Mouse (Mus musculus) activated CD4-positive, CD25-positive, alpha-beta regulatory T cell, adult 4 months (primary cell): ENCODE measurements around the gene Myh10. TPM values are rescaled to one million over a fixed set of nuclear protein-coding genes. Genes with fewer than 3 reads are reported as not detected.

ENCODE experiments used
- ATAC-seq: one replicate; pipeline ENCODE4 v1.8.0; 2017
- polyA plus RNA-seq, 2 experiments: library from polyadenylated mRNA; unstranded; fragments of 100-300 nt; shearing (Covaris generic); gene quantifications; one replicate each; pipeline ENCODE4 v1.2.1; 2017

Gene Myh10
- 1 to 10 TPM; 3.0 to 3.3 TPM for polyA plus RNA-seq

- peak; percentile 93 for ATAC-seq
These were observed at the start of gene Myh10 for GRCm38 (mm10) chr11:68691321-68692009. TSS of gene Myh10 (plus strand) at chr11:68691559.

GRCm38 (mm10) chr11:68644781-68645180 lies 46.6 kb upstream of the Myh10 start:
- ATAC-seq, result no peak

- no peak for ATAC-seq
These were observed 43.6 kb upstream of the Myh10 start for GRCm38 (mm10) chr11:68647808-68648207.

- no peak for ATAC-seq
These were observed 42.8 kb upstream of the Myh10 start for GRCm38 (mm10) chr11:68648385-68649148.

- ATAC-seq, result no peak
These were observed 39.8 kb upstream of the Myh10 start for GRCm38 (mm10) chr11:68651518-68651917.

GRCm38 (mm10) chr11:68655524-68655923 lies 35.8 kb upstream of the Myh10 start:
- ATAC-seq, result no peak

- ATAC-seq, result no peak
These were observed 34.3 kb upstream of the Myh10 start for GRCm38 (mm10) chr11:68656887-68657685.

- no peak for ATAC-seq
These were observed 33.5 kb upstream of the Myh10 start for GRCm38 (mm10) chr11:68657811-68658210.

- ATAC-seq, result no peak
These were observed 26.0 kb upstream of the Myh10 start for GRCm38 (mm10) chr11:68665331-68665730.

- ATAC-seq, result no peak
These were observed 25.1 kb upstream of the Myh10 start for GRCm38 (mm10) chr11:68666210-68666609.

- ATAC-seq, result no peak
These were observed 18.9 kb upstream of the Myh10 start for GRCm38 (mm10) chr11:68672270-68672970.

GRCm38 (mm10) chr11:68674071-68674470 lies 17.3 kb upstream of the Myh10 start:
- ATAC-seq, result no peak

- no peak for ATAC-seq
These were observed 16.7 kb upstream of the Myh10 start for GRCm38 (mm10) chr11:68674643-68675042.

- no peak for ATAC-seq
These were observed 16.1 kb upstream of the Myh10 start for GRCm38 (mm10) chr11:68675274-68675673.

- ATAC-seq, result no peak
These were observed 10.0 kb upstream of the Myh10 start for GRCm38 (mm10) chr11:68681254-68681839.

- ATAC-seq, result no peak
These were observed 9.1 kb upstream of the Myh10 start for GRCm38 (mm10) chr11:68682136-68682806.

- ATAC-seq, result no peak
These were observed 5.4 kb upstream of the Myh10 start for GRCm38 (mm10) chr11:68686001-68686400.

- ATAC-seq, result no peak
These were observed 2.1 kb upstream of the Myh10 start for GRCm38 (mm10) chr11:68689304-68689703.

- no peak for ATAC-seq
These were observed 894 bp upstream of the Myh10 start for GRCm38 (mm10) chr11:68690465-68690864.

- no peak for ATAC-seq
These were observed 792 bp downstream of the Myh10 start for GRCm38 (mm10) chr11:68692010-68692692.
